Mouse (Mus musculus) gastrocnemius, postnatal 10 days (tissue): ENCODE results near the gene Exoc4. TPM values are rescaled to one million over a fixed set of nuclear protein-coding genes. Genes with fewer than 3 reads are reported as not detected.

ENCODE experiments used
- DNase-seq: peaks from one replicate; pipeline ENCODE4 v3.0.0; 2021; ENCODE audit warnings: mixed read lengths
- total RNA-seq, 2 experiments: library from RNA; stranded (reverse); gene quantifications; 2 replicates each; pipeline ENCODE4 v1.2.3; 2021

Exoc4 gene
- total RNA-seq, 2 experiments from 2014 or later: 39.1 to 49.3 TPM

GRCm38 (mm10) chr6:33631133-33631532 lies 382.2 kb downstream of the Exoc4 start:
- no peak for DNase-seq

- no peak for DNase-seq
These were observed 388.3 kb downstream of the Exoc4 start for GRCm38 (mm10) chr6:33637192-33637591.

- peak; percentile 12 for DNase-seq
These were observed 433.1 kb downstream of the Exoc4 start for GRCm38 (mm10) chr6:33681778-33682640.

GRCm38 (mm10) chr6:33683533-33683932 lies 434.6 kb downstream of the Exoc4 start:
- DNase-seq: no peak

GRCm38 (mm10) chr6:33685321-33685720 lies 436.4 kb downstream of the Exoc4 start:
- no peak for DNase-seq

GRCm38 (mm10) chr6:33690601-33691000 lies 441.7 kb downstream of the Exoc4 start:
- DNase-seq: no peak

GRCm38 (mm10) chr6:33696976-33697375 lies 448.1 kb downstream of the Exoc4 start:
- DNase-seq: no peak

- DNase-seq: no peak
These were observed 460.0 kb downstream of the Exoc4 start for GRCm38 (mm10) chr6:33708907-33709306.

GRCm38 (mm10) chr6:33709340-33709739 lies 460.5 kb downstream of the Exoc4 start:
- no peak for DNase-seq

GRCm38 (mm10) chr6:33711742-33712141 lies 462.9 kb downstream of the Exoc4 start:
- no peak for DNase-seq

- no peak for DNase-seq
These were observed 463.7 kb downstream of the Exoc4 start for GRCm38 (mm10) chr6:33712540-33713118.

- no peak for DNase-seq
These were observed 467.5 kb downstream of the Exoc4 start for GRCm38 (mm10) chr6:33716254-33716965.

GRCm38 (mm10) chr6:33721166-33721565 lies 472.3 kb downstream of the Exoc4 start:
- DNase-seq: no peak

- DNase-seq: no peak
These were observed 473.9 kb downstream of the Exoc4 start for GRCm38 (mm10) chr6:33722811-33723210.

- no peak for DNase-seq
These were observed 475.7 kb downstream of the Exoc4 start for GRCm38 (mm10) chr6:33724596-33724995.

- DNase-seq: no peak
These were observed 478.4 kb downstream of the Exoc4 start for GRCm38 (mm10) chr6:33727271-33727670.

GRCm38 (mm10) chr6:33732214-33732613 lies 483.3 kb downstream of the Exoc4 start:
- DNase-seq: no peak

- no peak for DNase-seq
These were observed 484.7 kb downstream of the Exoc4 start for GRCm38 (mm10) chr6:33733602-33734001.

- DNase-seq: no peak
These were observed 485.1 kb downstream of the Exoc4 start for GRCm38 (mm10) chr6:33734032-33734431.

GRCm38 (mm10) chr6:33738857-33739291 lies 490.0 kb downstream of the Exoc4 start:
- DNase-seq: no peak

GRCm38 (mm10) chr6:33739304-33739703 lies 490.4 kb downstream of the Exoc4 start:
- no peak for DNase-seq

- DNase-seq: no peak
These were observed 507.1 kb downstream of the Exoc4 start for GRCm38 (mm10) chr6:33755976-33756375.

- DNase-seq: no peak
These were observed 512.7 kb downstream of the Exoc4 start for GRCm38 (mm10) chr6:33761557-33761956.
